Mouse (Mus musculus) liver, embryonic 14.5 days (tissue): ENCODE data around the gene Cyp4f18.

Experiments
- CTCF ChIP-seq: IDR thresholded peaks from 2 replicates; pipeline ENCODE4 v1.5.1; 2016; ENCODE audit warnings: antibody characterized with exemption, low read depth, control low read depth
- EP300 ChIP-seq: IDR thresholded peaks from 2 replicates; pipeline ENCODE4 v1.6.1; 2016; ENCODE audit warnings: antibody characterized with exemption, low read depth

- TF ChIP-seq CTCF: no peak
- no peak for TF ChIP-seq EP300
These were observed 9.2 kb downstream of the Cyp4f18 start for GRCm38 (mm10) chr8:72000223-72000622.
